Mouse (Mus musculus) megakaryocyte, embryonic 14.5 days (primary cell): ENCODE results near the gene Trappc11. TPM values are rescaled to one million over a fixed set of nuclear protein-coding genes. Genes with fewer than 3 reads are reported as not detected.

Experiments used
- H3K27me3 ChIP-seq: replicated peaks from 2 replicates; pipeline ENCODE3; 2012; ENCODE audit warnings: inconsistent platforms
- H3K36me3 ChIP-seq: replicated peaks from 2 replicates; pipeline ENCODE3; 2012; ENCODE audit warnings: low read length, inconsistent platforms, mixed read lengths
- H3K4me1 ChIP-seq: 2 replicates; pipeline ENCODE4 v1.6.1; 2012; ENCODE audit warnings: inconsistent platforms
- H3K4me3 ChIP-seq: replicated peaks from 2 replicates; pipeline ENCODE3; 2012; ENCODE audit warnings: moderate library complexity, mild to moderate bottlenecking, inconsistent platforms
- H3K9me3 ChIP-seq: 2 replicates; pipeline ENCODE4 v1.6.1; 2012; ENCODE audit warnings: inconsistent platforms
- FLI1 ChIP-seq: IDR thresholded peaks from 2 replicates; pipeline ENCODE4 v1.6.1; 2012; ENCODE audit warnings: low read length, inconsistent platforms, mixed read lengths
- GATA1 ChIP-seq: IDR thresholded peaks from 3 replicates; pipeline ENCODE4 v1.6.1; 2012; ENCODE audit warnings: mixed read lengths, low read length, inconsistent platforms, borderline replicate concordance
- polyA plus RNA-seq: library from polyadenylated mRNA; stranded (reverse); fragments of >175 nt; gene quantifications from 2 replicates; pipeline ENCODE4 v1.2.3, GENCODE M21; 2012; ENCODE audit warnings: low replicate concordance; ENCODE audit not compliant: insufficient read depth

The Trappc11 gene
- 2.3 and 3.4 TPM in 2 replicates for polyA plus RNA-seq

- H3K27me3 ChIP-seq = no peaks in the 10 kb centered on the region
- peaks cover 41% of the 10 kb centered on the region for H3K36me3 ChIP-seq
- H3K4me1 ChIP-seq = peaks cover 33% of the 10 kb centered on the region
- H3K4me3 ChIP-seq = peak within 1 kb of the TSS; percentile 100
- TF ChIP-seq GATA1 (no peak), FLI1 (0 out of 2 replicates have a peak, but pooled peaks have one; percentile 30)
- no peaks in the 10 kb centered on the region for H3K9me3 ChIP-seq
Measured at GRCm38 (mm10) chr8:47533344-47534125, at the start of gene Trappc11, which contains the start of gene Rwdd4a. Gene Trappc11, minus strand, starts transcription at chr8:47533470. Gene Rwdd4a, plus strand, starts transcription at chr8:47533664.

DNA sequence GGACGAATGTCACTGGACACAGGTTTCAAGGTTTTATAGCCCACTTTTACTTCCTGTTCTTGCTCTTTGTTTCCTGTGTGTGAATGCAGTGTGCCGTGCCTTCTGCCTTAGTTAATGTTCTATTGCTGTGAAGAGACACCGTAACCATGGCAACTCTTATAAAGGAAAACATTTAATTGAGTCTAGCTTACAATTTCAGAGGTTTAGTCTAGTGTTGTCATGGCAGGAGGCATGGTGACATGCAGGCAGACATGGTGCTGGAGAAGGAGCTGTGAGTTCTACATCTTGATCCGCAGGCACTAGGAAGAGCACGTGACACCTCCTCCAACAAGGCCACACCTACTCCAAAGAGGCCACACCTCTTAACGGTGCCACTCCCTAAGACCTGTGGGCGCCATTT is 48.2 kb upstream of the Trappc11 start:
- Histone ChIP-seq H3K9me3 (peaks cover 22% of the 10 kb centered on the region), H3K27me3 (no peaks in the 10 kb centered on the region), H3K4me1 (no peaks in the 10 kb centered on the region), H3K36me3 (no peaks in the 10 kb centered on the region), H3K4me3 (no peak overlapping the region)
- no peak for TF ChIP-seq FLI1
- no peak for TF ChIP-seq GATA1

- H3K4me1 ChIP-seq = 0 out of 2 replicates have a peak, but pooled peaks cover 3% of the 10 kb centered on the region
- H3K4me3 ChIP-seq = no peak overlapping the region
- H3K9me3 ChIP-seq = peaks cover 16% of the 10 kb centered on the region
- no peaks in the 10 kb centered on the region for H3K36me3 ChIP-seq
- no peaks in the 10 kb centered on the region for H3K27me3 ChIP-seq
- TF ChIP-seq FLI1 (no peak), GATA1 (no peak)
Measured at GRCm38 (mm10) chr8:47573482-47573881, 40.2 kb upstream of the Trappc11 start.

- H3K9me3 ChIP-seq = peaks cover 3% of the 10 kb centered on the region; the same call in 1 of the 2 replicates
- TF ChIP-seq FLI1 = no peak
- no peak for TF ChIP-seq GATA1
- H3K36me3 ChIP-seq = no peaks in the 10 kb centered on the region
- no peaks in the 10 kb centered on the region for H3K27me3 ChIP-seq
- no peak overlapping the region for H3K4me3 ChIP-seq
- 0 out of 2 replicates have a peak, but pooled peaks cover 3% of the 10 kb centered on the region for H3K4me1 ChIP-seq
Measured at GRCm38 (mm10) chr8:47570161-47570560, 36.9 kb upstream of the Trappc11 start.

DNA sequence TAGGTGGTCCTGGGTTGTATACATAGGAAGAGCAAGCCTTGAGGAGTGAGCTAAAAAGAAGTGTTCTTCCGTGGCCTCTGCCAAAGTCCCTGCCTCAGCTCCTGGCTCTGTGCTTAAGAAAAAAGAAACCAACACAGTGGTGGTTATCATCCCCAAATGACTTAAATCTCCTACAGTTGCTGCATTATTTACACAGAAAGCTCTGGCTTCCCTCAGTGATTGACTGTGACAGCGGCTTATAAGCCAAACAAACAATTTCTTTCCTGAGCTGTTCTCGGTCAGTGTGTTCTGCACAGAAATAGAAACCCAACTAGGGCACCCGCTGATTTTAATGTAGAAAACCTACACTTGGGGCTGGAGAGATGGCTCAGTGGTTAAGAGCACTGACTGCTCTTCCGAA is 34.8 kb upstream of the Trappc11 start:
- no peaks in the 10 kb centered on the region for H3K4me1 ChIP-seq
- TF ChIP-seq FLI1 (no peak), GATA1 (no peak)
- H3K9me3 ChIP-seq = peaks cover 3% of the 10 kb centered on the region; the same call in 1 of the 2 replicates

GRCm38 (mm10) chr8:47566551-47566950 is 33.3 kb upstream of the Trappc11 start:
- TF ChIP-seq GATA1 = no peak
- TF ChIP-seq FLI1 = no peak
- no peak overlapping the region for H3K4me3 ChIP-seq
- no peaks in the 10 kb centered on the region for H3K4me1 ChIP-seq
- H3K27me3 ChIP-seq = no peaks in the 10 kb centered on the region
- H3K36me3 ChIP-seq = no peaks in the 10 kb centered on the region
- H3K9me3 ChIP-seq = peaks cover 10% of the 10 kb centered on the region

More for the DNA sequence above, 34.8 kb upstream of the Trappc11 start:
- Histone ChIP-seq H3K36me3 (no peaks in the 10 kb centered on the region), H3K4me3 (no peak overlapping the region), H3K27me3 (no peaks in the 10 kb centered on the region)

DNA sequence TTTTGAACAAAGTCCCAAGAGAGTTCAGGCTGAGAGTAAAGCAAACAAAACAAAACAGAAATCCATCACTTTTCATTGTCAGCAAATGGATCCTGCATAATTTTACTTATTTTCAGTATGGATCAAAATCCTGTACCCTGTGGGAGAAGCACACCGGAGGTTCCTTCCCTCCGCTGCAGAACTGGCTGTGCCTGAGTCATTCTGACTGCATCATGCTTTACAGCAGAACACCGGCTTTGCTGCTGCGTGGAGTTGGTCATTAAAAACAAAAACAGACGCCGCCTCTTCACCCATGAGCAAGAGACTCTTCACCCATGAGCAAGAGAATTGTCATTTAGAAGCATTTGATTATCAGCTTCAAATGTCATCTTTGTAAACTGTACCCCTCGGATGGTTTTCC is 27.5 kb upstream of the Trappc11 start:
- Histone ChIP-seq H3K27me3 (no peaks in the 10 kb centered on the region), H3K9me3 (peaks cover 6% of the 10 kb centered on the region; the same call in 1 of the 2 replicates), H3K4me1 (no peaks in the 10 kb centered on the region), H3K36me3 (no peaks in the 10 kb centered on the region), H3K4me3 (no peak overlapping the region)
- TF ChIP-seq FLI1 (no peak), GATA1 (no peak)

- Histone ChIP-seq H3K27me3 (no peaks in the 10 kb centered on the region), H3K4me3 (no peak overlapping the region), H3K9me3 (peaks cover 6% of the 10 kb centered on the region; the same call in 1 of the 2 replicates), H3K36me3 (peaks cover 2% of the 10 kb centered on the region), H3K4me1 (no peaks in the 10 kb centered on the region)
- TF ChIP-seq FLI1 = no peak
- TF ChIP-seq GATA1 = no peak
Measured at GRCm38 (mm10) chr8:47558274-47558673, 25.0 kb upstream of the Trappc11 start.

GRCm38 (mm10) chr8:47556446-47556845 is 23.2 kb upstream of the Trappc11 start:
- no peaks in the 10 kb centered on the region for H3K4me1 ChIP-seq
- H3K4me3 ChIP-seq = no peak overlapping the region

GRCm38 (mm10) chr8:47553613-47554012 is 20.3 kb upstream of the Trappc11 start:
- Histone ChIP-seq H3K27me3 (no peaks in the 10 kb centered on the region), H3K9me3 (no peaks in the 10 kb centered on the region), H3K4me1 (no peaks in the 10 kb centered on the region), H3K36me3 (peaks cover 41% of the 10 kb centered on the region), H3K4me3 (no peak overlapping the region)
- no peak for TF ChIP-seq GATA1
- TF ChIP-seq FLI1 = no peak

More at GRCm38 (mm10) chr8:47556446-47556845, 23.2 kb upstream of the Trappc11 start:
- Histone ChIP-seq H3K36me3 (peaks cover 13% of the 10 kb centered on the region), H3K9me3 (no peaks in the 10 kb centered on the region), H3K27me3 (no peaks in the 10 kb centered on the region)
- TF ChIP-seq FLI1 = no peak
- TF ChIP-seq GATA1 = no peak

- peaks cover 95% of the 10 kb centered on the region for H3K36me3 ChIP-seq
- H3K27me3 ChIP-seq = no peaks in the 10 kb centered on the region
- no peaks in the 10 kb centered on the region; the same call in 1 of the 2 replicates for H3K4me1 ChIP-seq
- H3K4me3 ChIP-seq = no peak overlapping the region
- peaks cover 4% of the 10 kb centered on the region; the same call in 1 of the 2 replicates for H3K9me3 ChIP-seq
- TF ChIP-seq FLI1 (no peak), GATA1 (no peak)
Measured at GRCm38 (mm10) chr8:47547102-47547501, 13.8 kb upstream of the Trappc11 start.
